Mouse (Mus musculus): ENCODE measurements around the gene Tfpi.

Gene Tfpi

GRCm38 (mm10) chr2:84476577-84476976 is at the start of gene Tfpi:
Gene Tfpi, minus strand, starts transcription at chr2:84476775.
- DNase-seq = no peak

GRCm38 (mm10) chr2:84526221-84526620 is 49.6 kb upstream of the Tfpi start:
- no peak for DNase-seq

- no peak for DNase-seq
These were observed 49.2 kb upstream of the Tfpi start for GRCm38 (mm10) chr2:84525806-84526205.

- DNase-seq = no peak
These were observed 48.5 kb upstream of the Tfpi start for GRCm38 (mm10) chr2:84525047-84525446.

- DNase-seq = no peak
These were observed 47.4 kb upstream of the Tfpi start for GRCm38 (mm10) chr2:84523994-84524393.

GRCm38 (mm10) chr2:84523103-84523865 is 46.7 kb upstream of the Tfpi start:
- DNase-seq = no peak

GRCm38 (mm10) chr2:84519514-84520067 is 43.0 kb upstream of the Tfpi start:
- DNase-seq = peak; percentile 19

- DNase-seq = no peak
These were observed 42.2 kb upstream of the Tfpi start for GRCm38 (mm10) chr2:84518767-84519166.

- DNase-seq = no peak
These were observed 36.7 kb upstream of the Tfpi start for GRCm38 (mm10) chr2:84513281-84513680.

- DNase-seq = no peak
These were observed 34.9 kb upstream of the Tfpi start for GRCm38 (mm10) chr2:84511508-84511907.

- no peak for DNase-seq
These were observed 34.5 kb upstream of the Tfpi start for GRCm38 (mm10) chr2:84511036-84511435.

- peak; percentile 53 for DNase-seq
These were observed 28.4 kb upstream of the Tfpi start for GRCm38 (mm10) chr2:84504954-84505394.

GRCm38 (mm10) chr2:84504285-84504684 is 27.7 kb upstream of the Tfpi start:
- DNase-seq = no peak

- no peak for DNase-seq
These were observed 22.3 kb upstream of the Tfpi start for GRCm38 (mm10) chr2:84498921-84499320.

GRCm38 (mm10) chr2:84495108-84495507 is 18.5 kb upstream of the Tfpi start:
- no peak for DNase-seq

GRCm38 (mm10) chr2:84493626-84494025 is 17.1 kb upstream of the Tfpi start:
- no peak for DNase-seq

- DNase-seq = no peak
These were observed 15.1 kb upstream of the Tfpi start for GRCm38 (mm10) chr2:84491715-84492114.

GRCm38 (mm10) chr2:84487705-84488291 is 11.2 kb upstream of the Tfpi start:
- DNase-seq = no peak

GRCm38 (mm10) chr2:84481863-84482262 is 5.3 kb upstream of the Tfpi start:
- peak; percentile 19 for DNase-seq

GRCm38 (mm10) chr2:84479036-84479435 is 2.5 kb upstream of the Tfpi start:
- peak; percentile 16 for DNase-seq

- no peak for DNase-seq
These were observed 1.2 kb upstream of the Tfpi start for GRCm38 (mm10) chr2:84477759-84478158.

- DNase-seq = no peak
These were observed 444 bp downstream of the Tfpi start for GRCm38 (mm10) chr2:84476131-84476530.

- DNase-seq = no peak
These were observed 974 bp downstream of the Tfpi start for GRCm38 (mm10) chr2:84475601-84476000.

GRCm38 (mm10) chr2:84474651-84475050 is 1.9 kb downstream of the Tfpi start:
- DNase-seq = no peak
